Mouse (Mus musculus): ENCODE measurements around the gene Megf8. TPM values are rescaled to one million over a fixed set of nuclear protein-coding genes. Genes with fewer than 3 reads are reported as not detected.
"Not testable (repeated sequence)": the region's sequence is repeated elsewhere in the genome, so short reads cannot be mapped to it uniquely, and the experiment has no call there.

Megf8 gene
- total and polyA plus RNA-seq, 2 experiments from 2014 or later, result 15.6 to 103 TPM

DNA sequence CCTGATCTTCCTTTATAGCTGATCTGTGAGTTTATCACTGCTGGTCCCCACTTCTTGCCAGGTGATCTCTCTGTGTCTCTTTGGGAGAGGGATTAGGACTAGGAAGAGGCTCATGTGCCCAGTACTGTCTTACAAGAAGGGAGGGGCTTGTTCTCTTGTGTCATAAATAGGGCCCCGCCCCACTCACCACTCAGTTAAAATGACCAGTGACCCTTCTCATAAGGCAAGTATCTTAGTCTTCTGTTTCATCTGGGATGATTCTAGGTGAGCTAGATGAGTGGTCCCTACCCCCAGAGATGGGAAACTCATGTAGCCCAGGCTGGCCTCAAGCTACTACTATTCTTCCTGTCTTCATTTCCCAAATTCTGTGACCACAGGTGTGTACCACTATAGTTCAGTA is 81.6 kb downstream of the Megf8 start, which contains the start of gene Lipe:
TSS of gene Lipe (minus strand) at position 101 of the 400 bp plus-strand sequence.
- H3K9ac ChIP-seq (replicated peaks; ENCODE audit: low read length, poor library complexity, severe bottlenecking), result no peak within 1 kb of the TSS

GRCm38 (mm10) chr7:25399028-25399427 is 82.1 kb downstream of the Megf8 start:
- not testable (repeated sequence) for H3K27me3 ChIP-seq (ENCODE audit: insufficient read depth, low read length); H3K27ac ChIP-seq (ENCODE audit: low read depth, low read length); H3K9ac ChIP-seq (replicated peaks; ENCODE audit: low read length, poor library complexity, severe bottlenecking); H3K36me3 ChIP-seq (ENCODE audit: insufficient read depth, low read length); H3K4me3 ChIP-seq (ENCODE audit: low read depth, low read length); H3K4me1 ChIP-seq (ENCODE audit: insufficient read depth, low read length); DNase-seq (ENCODE audit: low spot score); ATAC-seq (ENCODE audit: low FRiP score); H3K4me2 ChIP-seq (ENCODE audit: low read depth, low read length, poor library complexity, severe bottlenecking); H3K9me3 ChIP-seq (ENCODE audit: low read length)

More for the DNA sequence above, 81.6 kb downstream of the Megf8 start, which contains the start of gene Lipe:
- Histone ChIP-seq H3K4me2 (ENCODE audit: low read depth, low read length, poor library complexity, severe bottlenecking) (no peak within 1 kb of the TSS), H3K36me3 (ENCODE audit: insufficient read depth, low read length) (no peaks in the 10 kb centered on the region), H3K9me3 (ENCODE audit: low read length) (no peaks in the 10 kb centered on the region), H3K27me3 (ENCODE audit: insufficient read depth, low read length) (no peaks in the 10 kb centered on the region), H3K4me1 (ENCODE audit: insufficient read depth, low read length) (peaks cover under 1% of the 10 kb centered on the region; the same call in 1 of the 2 replicates), H3K27ac (ENCODE audit: low read depth, low read length) (no peak within 1 kb of the TSS), H3K4me3 (ENCODE audit: low read depth, low read length) (no peak within 1 kb of the TSS)
- no peak for TF ChIP-seq CTCF (IDR thresholded peaks at IDR 0.05)
- no peak for DNase-seq (ENCODE audit: low spot score)
- ATAC-seq (ENCODE audit: low FRiP score), result no peak
- WGBS, result 100% methylated on average over 1 of the region's 1 CpGs

DNA sequence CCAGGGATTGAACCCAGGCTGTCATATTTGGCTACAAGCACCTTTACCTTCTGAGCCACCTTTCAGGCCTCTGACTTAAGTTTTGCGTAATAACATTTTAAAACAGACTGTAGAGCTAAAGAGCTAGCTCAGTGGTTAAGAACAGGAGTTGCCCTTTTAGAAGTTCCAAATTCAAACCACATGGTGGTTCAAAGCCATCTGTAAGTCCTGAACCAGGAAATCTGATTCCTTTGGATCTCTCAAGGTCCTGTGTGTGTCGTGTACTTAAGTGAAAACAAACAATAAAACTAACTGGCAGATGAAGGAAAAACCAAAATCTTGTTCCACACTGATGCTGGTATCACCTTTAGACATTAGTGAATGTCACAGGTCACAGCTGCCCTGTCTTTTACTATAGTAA is 84.6 kb downstream of the Megf8 start:
- no peak for TF ChIP-seq CTCF (IDR thresholded peaks at IDR 0.05)
- Histone ChIP-seq H3K36me3 (ENCODE audit: insufficient read depth, low read length) (no peaks in the 10 kb centered on the region), H3K4me3 (ENCODE audit: low read depth, low read length) (no peak overlapping the region), H3K27me3 (ENCODE audit: insufficient read depth, low read length) (no peaks in the 10 kb centered on the region), H3K4me2 (ENCODE audit: low read depth, low read length, poor library complexity, severe bottlenecking) (no peak overlapping the region), H3K9me3 (ENCODE audit: low read length) (no peaks in the 10 kb centered on the region), H3K27ac (ENCODE audit: low read depth, low read length) (no peak overlapping the region), H3K4me1 (ENCODE audit: insufficient read depth, low read length) (no peaks in the 10 kb centered on the region; the same call in 1 of the 2 replicates), H3K9ac (replicated peaks; ENCODE audit: low read length, poor library complexity, severe bottlenecking) (no peak overlapping the region)
- no peak for ATAC-seq (ENCODE audit: low FRiP score)
- DNase-seq (ENCODE audit: low spot score), result no peak
- 67% methylated on average over 2 of the region's 2 CpGs for WGBS

- no peaks in the 10 kb centered on the region for H3K9me3 ChIP-seq (ENCODE audit: low read length)
- no peak overlapping the region for H3K27ac ChIP-seq (ENCODE audit: low read depth, low read length)
- DNase-seq (ENCODE audit: low spot score), result no peak
- no peak overlapping the region for H3K9ac ChIP-seq (replicated peaks; ENCODE audit: low read length, poor library complexity, severe bottlenecking)
- ATAC-seq (ENCODE audit: low FRiP score), result no peak
- H3K4me1 ChIP-seq (ENCODE audit: insufficient read depth, low read length), result no peaks in the 10 kb centered on the region; the same call in 1 of the 2 replicates
- H3K4me2 ChIP-seq (ENCODE audit: low read depth, low read length, poor library complexity, severe bottlenecking), result no peak overlapping the region
- H3K27me3 ChIP-seq (ENCODE audit: insufficient read depth, low read length), result no peaks in the 10 kb centered on the region
- no peak overlapping the region for H3K4me3 ChIP-seq (ENCODE audit: low read depth, low read length)
- no peaks in the 10 kb centered on the region for H3K36me3 ChIP-seq (ENCODE audit: insufficient read depth, low read length)
- TF ChIP-seq CTCF (IDR thresholded peaks at IDR 0.05), result no peak
- 22% methylated on average over 5 of the region's 5 CpGs for WGBS
Observed at GRCm38 (mm10) chr7:25401986-25402385, 85.0 kb downstream of the Megf8 start.

DNA sequence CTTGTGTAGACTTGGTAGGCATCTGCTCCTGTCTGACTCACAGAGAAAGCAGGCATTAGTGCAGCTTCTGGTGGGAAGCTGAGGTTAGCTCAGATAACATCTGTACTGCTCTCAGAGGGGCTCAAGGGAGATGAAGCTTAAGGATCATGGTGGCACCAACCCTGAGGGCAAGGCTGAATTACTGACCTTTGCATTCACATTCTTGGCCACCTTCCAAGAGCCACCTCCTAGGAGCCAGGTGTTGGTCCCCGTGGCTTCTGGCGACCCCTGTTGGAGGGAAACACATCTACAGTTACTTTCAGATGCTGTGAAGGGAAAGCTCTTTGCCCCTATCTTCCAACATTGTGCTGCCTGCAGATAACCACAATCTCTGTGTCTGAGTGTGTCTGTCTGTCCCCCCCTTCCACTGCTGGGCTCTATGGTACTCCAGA is 85.7 kb downstream of the Megf8 start:
- TF ChIP-seq CTCF (IDR thresholded peaks at IDR 0.05), result peak; percentile 62
- WGBS, result 0% methylated on average over 2 of the region's 2 CpGs
- DNase-seq (ENCODE audit: low spot score), result no peak

DNA sequence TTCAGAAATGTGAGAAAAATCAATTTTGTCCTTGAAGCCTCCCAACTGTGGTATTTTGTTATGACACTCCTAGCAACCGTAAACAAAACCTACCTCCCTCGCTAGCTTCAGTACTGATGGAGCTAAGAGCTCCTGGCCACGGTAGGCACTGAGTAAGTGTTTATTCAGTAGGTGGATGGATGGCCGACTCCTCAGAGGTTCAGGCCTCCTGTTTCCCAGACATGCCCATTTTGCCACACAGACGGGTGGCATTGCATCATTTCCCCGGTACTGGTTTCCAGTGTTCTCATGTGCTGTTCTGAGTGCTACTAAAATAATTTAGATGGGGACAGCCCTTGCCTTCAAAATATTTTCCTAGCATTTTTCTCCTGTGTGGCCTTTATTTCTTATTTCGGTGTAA is 89.5 kb downstream of the Megf8 start:
- H3K9ac ChIP-seq (replicated peaks; ENCODE audit: low read length, poor library complexity, severe bottlenecking), result no peak overlapping the region
- no peaks in the 10 kb centered on the region for H3K4me1 ChIP-seq (ENCODE audit: insufficient read depth, low read length)
- H3K9me3 ChIP-seq (ENCODE audit: low read length), result no peaks in the 10 kb centered on the region
- H3K27ac ChIP-seq (ENCODE audit: low read depth, low read length), result no peak overlapping the region
- TF ChIP-seq CTCF (IDR thresholded peaks at IDR 0.05), result no peak
- no peak overlapping the region for H3K4me3 ChIP-seq (ENCODE audit: low read depth, low read length)
- no peaks in the 10 kb centered on the region for H3K27me3 ChIP-seq (ENCODE audit: insufficient read depth, low read length)
- H3K4me2 ChIP-seq (ENCODE audit: low read depth, low read length, poor library complexity, severe bottlenecking), result no peak overlapping the region
- WGBS, result 89% methylated on average over 7 of the region's 7 CpGs
- H3K36me3 ChIP-seq (ENCODE audit: insufficient read depth, low read length), result no peaks in the 10 kb centered on the region
- ATAC-seq (ENCODE audit: low FRiP score) (no peak), DNase-seq (ENCODE audit: low spot score) (no peak)

More for the DNA sequence above, 85.7 kb downstream of the Megf8 start:
- no peak overlapping the region for H3K27ac ChIP-seq (ENCODE audit: low read depth, low read length)
- H3K27me3 ChIP-seq (ENCODE audit: insufficient read depth, low read length), result no peaks in the 10 kb centered on the region
- no peaks in the 10 kb centered on the region for H3K36me3 ChIP-seq (ENCODE audit: insufficient read depth, low read length)
- no peak overlapping the region for H3K4me3 ChIP-seq (ENCODE audit: low read depth, low read length)
- no peak for ATAC-seq (ENCODE audit: low FRiP score)
- H3K9me3 ChIP-seq (ENCODE audit: low read length), result no peaks in the 10 kb centered on the region
- H3K4me2 ChIP-seq (ENCODE audit: low read depth, low read length, poor library complexity, severe bottlenecking), result no peak overlapping the region
- no peaks in the 10 kb centered on the region; the same call in 1 of the 2 replicates for H3K4me1 ChIP-seq (ENCODE audit: insufficient read depth, low read length)
- H3K9ac ChIP-seq (replicated peaks; ENCODE audit: low read length, poor library complexity, severe bottlenecking), result no peak overlapping the region
